Mouse (Mus musculus) lung, embryonic 16.5 days (tissue): ENCODE results near the gene Mis18bp1. TPM values are rescaled to one million over a fixed set of nuclear protein-coding genes. Genes with fewer than 3 reads are reported as not detected.
"Not testable (repeated sequence)": the region's sequence is repeated elsewhere in the genome, so short reads cannot be mapped to it uniquely, and the experiment has no call there.

ENCODE experiments used
- ATAC-seq: fragments of 200-750 bp; cut with Nextera tagmentation; 2 replicates; pipeline ENCODE4 v1.8.0; 2017; ENCODE audit warnings: low read depth, mild to moderate bottlenecking, moderate library complexity
- H3K27ac ChIP-seq: fragments of 300-500 bp; sonication (generic); 2 replicates; pipeline ENCODE4 v1.5.1; 2014; ENCODE audit warnings: mild to moderate bottlenecking, control low read depth, low read length
- H3K27me3 ChIP-seq: fragments of 300-500 bp; sonication (generic); 2 replicates; pipeline ENCODE4 v1.6.1; 2014; ENCODE audit warnings: low read depth, low read length, mixed read lengths; ENCODE audit not compliant: control insufficient read depth, insufficient read depth
- H3K36me3 ChIP-seq: fragments of 300-500 bp; sonication (generic); 2 replicates; pipeline ENCODE4 v1.6.1; 2014; ENCODE audit warnings: low read length; ENCODE audit not compliant: control insufficient read depth, insufficient read depth
- H3K4me1 ChIP-seq: fragments of 300-500 bp; sonication (generic); replicated peaks from 2 replicates; pipeline ENCODE4 v1.6.1; 2014; ENCODE audit warnings: low read length, mixed read lengths; ENCODE audit not compliant: control insufficient read depth, insufficient read depth
- H3K4me2 ChIP-seq: fragments of 300-500 bp; sonication (generic); 2 replicates; pipeline ENCODE4 v1.6.1; 2014; ENCODE audit warnings: low read depth, low read length, control low read depth
- H3K4me3 ChIP-seq: fragments of 300-500 bp; sonication (generic); 2 replicates; pipeline ENCODE4 v1.5.1; 2014; ENCODE audit warnings: mild to moderate bottlenecking, low read length, control low read depth
- H3K9ac ChIP-seq: fragments of 300-500 bp; sonication (generic); 2 replicates; pipeline ENCODE4 v1.6.1; 2014; ENCODE audit warnings: low read length, control low read depth
- H3K9me3 ChIP-seq: fragments of 300-500 bp; sonication (generic); 2 replicates; pipeline ENCODE4 v1.6.1; 2016; ENCODE audit warnings: low read length; ENCODE audit not compliant: control insufficient read depth
- WGBS: fragments of 180-500 bp; shearing (Covaris S2); extraction: QIAGEN DNeasy Blood & Tissue Kit; methylation state at CpG from one replicate; pipeline ENCODE4 v1.1.7; 2014; 5-methylcytosine and 5-hydroxymethylcytosine counted together
- polyA plus RNA-seq: library from polyadenylated mRNA; unstranded; fragments of >200 nt; fragmentation: Nextera tagmentation; extraction: Ambion mirVana; gene quantifications from 2 replicates; pipeline ENCODE4 v1.2.1, GENCODE M21; 2015

The Mis18bp1 gene
- polyA plus RNA-seq, 1 experiment from 2014 or later, result 66.7 TPM

- not testable (repeated sequence) for H3K9me3 ChIP-seq, H3K4me3 ChIP-seq, H3K27me3 ChIP-seq, H3K27ac ChIP-seq, H3K4me1 ChIP-seq, ATAC-seq, H3K4me2 ChIP-seq, H3K9ac ChIP-seq, H3K36me3 ChIP-seq
- WGBS, result 93% methylated on average over 4 of the region's 4 CpGs
Measured at GRCm38 (mm10) chr12:65136121-65136520, 36.3 kb downstream of the Mis18bp1 start.

DNA sequence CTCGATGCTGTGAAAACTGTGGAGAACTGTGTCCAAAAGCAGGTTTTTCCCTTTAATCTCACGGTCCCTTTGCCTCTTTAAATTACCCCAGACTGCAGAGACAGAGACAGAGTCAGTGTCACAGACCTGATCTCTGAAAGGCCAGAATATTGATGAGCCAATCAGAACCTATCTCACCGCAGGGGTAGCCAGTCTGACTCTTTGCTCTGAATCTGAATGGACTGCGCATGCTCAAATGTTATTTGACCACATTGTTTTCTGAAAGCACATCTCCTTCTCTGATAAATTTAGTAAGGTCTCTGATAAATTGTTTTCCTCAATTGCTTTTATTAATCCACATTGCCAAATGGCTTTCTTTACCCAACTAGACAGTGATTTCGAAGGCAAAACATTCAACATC, 53.0 kb downstream of the Mis18bp1 start:
- H3K4me2 ChIP-seq, result no peak overlapping the region
- ATAC-seq, result no peak
- H3K4me3 ChIP-seq, result no peak overlapping the region
- H3K9me3 ChIP-seq, result no peaks in the 10 kb centered on the region
- no peak overlapping the region for H3K27ac ChIP-seq
- peaks cover 20% of the 10 kb centered on the region for H3K36me3 ChIP-seq
- no peaks in the 10 kb centered on the region for H3K27me3 ChIP-seq
- 94% methylated on average over 5 of the region's 5 CpGs for WGBS
- no peak overlapping the region for H3K9ac ChIP-seq
- H3K4me1 ChIP-seq, result no peaks in the 10 kb centered on the region

DNA sequence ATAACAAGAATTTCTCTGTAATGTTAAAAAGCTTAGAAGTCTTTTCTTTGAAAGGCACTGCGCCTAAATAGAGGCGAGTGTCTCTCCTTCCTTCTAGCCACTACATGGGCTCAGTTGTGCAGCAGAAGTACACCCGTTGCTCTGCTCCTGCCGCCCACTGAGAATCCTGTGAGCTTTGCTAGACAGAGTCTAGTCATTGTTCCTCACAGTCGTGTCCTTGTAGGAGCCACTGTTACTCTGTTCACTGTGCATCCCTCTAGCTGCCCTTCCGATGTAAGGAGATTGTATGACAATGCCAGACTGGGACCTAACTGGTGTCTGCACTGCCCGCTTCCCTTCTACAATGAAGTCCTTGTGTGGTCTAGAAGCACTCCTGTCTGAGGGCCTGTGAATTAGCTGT, 53.4 kb downstream of the Mis18bp1 start:
- Histone ChIP-seq H3K4me3 (no peak overlapping the region), H3K9me3 (no peaks in the 10 kb centered on the region), H3K27me3 (no peaks in the 10 kb centered on the region), H3K9ac (no peak overlapping the region), H3K4me1 (no peaks in the 10 kb centered on the region), H3K36me3 (peaks cover 20% of the 10 kb centered on the region), H3K4me2 (no peak overlapping the region), H3K27ac (no peak overlapping the region)
- WGBS, result 89% methylated on average over 7 of the region's 7 CpGs
- ATAC-seq, result no peak

GRCm38 (mm10) chr12:65114978-65115377, 57.4 kb downstream of the Mis18bp1 start:
- H3K9ac ChIP-seq, H3K9me3 ChIP-seq, H3K4me2 ChIP-seq, H3K27me3 ChIP-seq, H3K27ac ChIP-seq, H3K4me1 ChIP-seq, ATAC-seq, H3K4me3 ChIP-seq: not testable (repeated sequence)
- H3K36me3 ChIP-seq, result peaks cover 13% of the 10 kb centered on the region
- WGBS, result 78% methylated on average over 3 of the region's 3 CpGs

DNA sequence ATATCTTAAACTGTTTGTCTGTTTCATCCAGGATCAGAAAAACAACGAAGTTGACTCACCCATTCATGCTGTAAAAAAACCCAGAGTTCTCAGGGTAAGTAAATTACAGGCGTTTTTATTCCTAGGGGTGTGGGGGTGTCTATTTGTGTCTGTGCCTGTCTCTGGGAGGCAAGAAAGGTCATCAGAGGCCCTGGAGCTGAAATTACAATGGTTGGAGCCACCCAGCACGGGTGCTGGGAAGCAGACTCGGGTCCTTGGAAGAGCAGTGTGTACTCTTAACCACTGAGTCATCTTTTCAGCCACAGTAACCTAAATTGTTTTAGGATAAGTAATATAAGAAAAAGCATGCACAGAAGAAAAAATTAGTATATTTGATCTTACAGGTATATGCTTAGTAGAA, 58.5 kb downstream of the Mis18bp1 start:
- WGBS, result 81% methylated on average over 4 of the region's 4 CpGs
- H3K9me3 ChIP-seq, result no peaks in the 10 kb centered on the region
- peaks cover 13% of the 10 kb centered on the region for H3K36me3 ChIP-seq
- no peaks in the 10 kb centered on the region for H3K27me3 ChIP-seq
- ATAC-seq, result no peak
- H3K9ac ChIP-seq, result no peak overlapping the region
- H3K4me2 ChIP-seq, result no peak overlapping the region
- no peaks in the 10 kb centered on the region for H3K4me1 ChIP-seq
- no peak overlapping the region for H3K27ac ChIP-seq
- H3K4me3 ChIP-seq, result no peak overlapping the region

GRCm38 (mm10) chr12:65112811-65113210, 59.6 kb downstream of the Mis18bp1 start:
- no peak for ATAC-seq
- Histone ChIP-seq H3K4me3 (no peak overlapping the region), H3K4me1 (no peaks in the 10 kb centered on the region), H3K36me3 (peaks cover 11% of the 10 kb centered on the region; the same call in 1 of the 2 replicates), H3K27me3 (no peaks in the 10 kb centered on the region), H3K4me2 (no peak overlapping the region), H3K9me3 (no peaks in the 10 kb centered on the region), H3K9ac (no peak overlapping the region), H3K27ac (no peak overlapping the region)
- WGBS, result 89% methylated on average over 1 of the region's 1 CpGs

DNA sequence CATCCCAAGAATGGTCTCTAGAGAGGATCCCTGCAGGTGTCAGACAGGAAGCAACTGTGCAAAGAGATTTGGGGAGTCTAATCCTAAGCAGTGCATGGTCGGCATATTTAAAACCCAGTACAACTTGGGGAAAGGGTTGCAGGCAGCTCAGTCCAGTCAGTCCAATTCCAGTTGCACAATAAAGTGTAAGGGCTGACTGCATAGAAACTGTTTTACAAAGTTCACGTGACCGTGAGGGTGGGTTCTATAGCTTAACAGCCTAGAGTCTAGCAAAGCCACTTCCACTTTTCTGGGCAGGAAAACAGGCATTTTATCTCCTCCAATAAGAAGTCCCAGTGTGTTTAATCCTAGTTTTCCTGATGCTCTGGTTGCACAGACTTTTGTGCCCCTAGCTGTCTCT, 60.9 kb downstream of the Mis18bp1 start:
- Histone ChIP-seq H3K9ac (no peak overlapping the region), H3K27me3 (no peaks in the 10 kb centered on the region), H3K4me2 (no peak overlapping the region), H3K27ac (no peak overlapping the region), H3K36me3 (peaks cover 12% of the 10 kb centered on the region; the same call in 1 of the 2 replicates), H3K9me3 (no peaks in the 10 kb centered on the region), H3K4me3 (no peak overlapping the region), H3K4me1 (no peaks in the 10 kb centered on the region)
- ATAC-seq, result no peak
- WGBS, result 87% methylated on average over 3 of the region's 3 CpGs

DNA sequence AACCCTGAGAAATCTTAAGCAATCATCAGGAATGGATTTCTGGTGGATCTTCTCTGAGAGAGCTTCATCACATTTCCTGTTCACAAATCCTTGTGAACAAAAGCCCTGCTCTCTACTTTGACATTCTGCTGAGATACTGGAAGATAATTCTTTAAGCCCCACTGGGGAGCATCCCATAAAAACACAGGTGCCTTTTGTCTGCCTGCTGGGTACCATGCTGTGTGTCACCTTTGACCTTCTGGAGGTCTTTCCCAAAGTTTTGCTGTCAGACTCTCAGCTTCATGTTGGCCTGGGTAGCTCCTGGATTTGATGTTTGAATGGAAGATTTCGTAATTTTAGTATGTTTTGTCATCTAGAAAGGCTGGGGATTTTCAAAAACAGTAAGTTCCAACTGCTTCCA, 63.7 kb downstream of the Mis18bp1 start:
- H3K9ac ChIP-seq, result no peak overlapping the region
- peaks cover 17% of the 10 kb centered on the region for H3K36me3 ChIP-seq
- no peak overlapping the region for H3K4me3 ChIP-seq
- H3K9me3 ChIP-seq, result no peaks in the 10 kb centered on the region
- WGBS, result 73% methylated on average over 1 of the region's 1 CpGs
- H3K27me3 ChIP-seq, result no peaks in the 10 kb centered on the region
- no peak overlapping the region for H3K4me2 ChIP-seq
- ATAC-seq, result no peak
- H3K27ac ChIP-seq, result no peak overlapping the region
- H3K4me1 ChIP-seq, result no peaks in the 10 kb centered on the region
